Mouse (Mus musculus): ENCODE measurements at regions not wholly inside any gene's neighbourhood (a gene's known extent, or its start where the extent isn't known, plus 50 kb on each side); places are given as distances from the start of the nearest gene placed in this dataset.

DNA sequence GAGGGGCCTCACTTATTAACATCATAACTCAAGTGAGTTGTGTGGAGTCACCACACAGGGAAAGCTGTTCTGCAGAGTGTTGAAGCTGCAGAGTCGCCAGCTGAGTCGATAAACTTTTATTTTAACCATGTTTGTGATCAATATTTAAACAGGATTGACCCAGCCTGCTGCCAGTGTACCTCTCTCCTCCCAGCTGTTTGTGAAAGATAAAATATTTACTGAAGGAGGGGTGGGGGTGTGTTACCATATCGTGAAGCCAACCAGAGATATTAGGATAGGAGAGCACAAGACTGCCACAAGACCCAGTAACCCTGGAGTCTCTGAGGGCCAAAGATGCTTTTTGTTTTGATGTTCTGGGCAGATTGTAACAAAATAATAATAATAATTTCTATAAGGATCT is 309.4 kb upstream of the Plxna2 start:
- Histone ChIP-seq H3K36me3 (ENCODE audit: control insufficient read depth, insufficient read depth) (no peaks in the 10 kb centered on the region), H3K27me3 (ENCODE audit: control insufficient read depth, insufficient read depth, insufficient read length) (no peaks in the 10 kb centered on the region), H3K4me2 (ENCODE audit: low read depth) (no peak overlapping the region), H3ac (ENCODE audit: control insufficient read depth, insufficient read length) (no peak overlapping the region), H3K79me2 (ENCODE audit: control insufficient read depth, insufficient read depth) (no peaks in the 10 kb centered on the region), H3K4me3 (no peak overlapping the region)
- TF ChIP-seq E2F4 (IDR thresholded peaks at IDR 0.05; ENCODE audit: insufficient read depth) (no peak), MYOD1 (IDR thresholded peaks at IDR 0.05; ENCODE audit: control insufficient read depth in 1 of 3, insufficient read length in 2 of 3, low read depth in 2 of 3) (no peak), TCF3 (IDR thresholded peaks at IDR 0.05; ENCODE audit: insufficient read length, low read depth) (no peak), USF1 (IDR thresholded peaks at IDR 0.05; ENCODE audit: low read depth) (no peak), MYOG (IDR thresholded peaks at IDR 0.05; ENCODE audit: control insufficient read depth in 1 of 3, insufficient read depth in 1 of 3, insufficient read length in 2 of 3, low read depth in 2 of 3) (no peak), REST (IDR thresholded peaks at IDR 0.05; ENCODE audit: insufficient read depth, insufficient read length) (no peak), SRF (IDR thresholded peaks at IDR 0.05; ENCODE audit: control insufficient read depth, insufficient read length, low read depth) (no peak)

DNA sequence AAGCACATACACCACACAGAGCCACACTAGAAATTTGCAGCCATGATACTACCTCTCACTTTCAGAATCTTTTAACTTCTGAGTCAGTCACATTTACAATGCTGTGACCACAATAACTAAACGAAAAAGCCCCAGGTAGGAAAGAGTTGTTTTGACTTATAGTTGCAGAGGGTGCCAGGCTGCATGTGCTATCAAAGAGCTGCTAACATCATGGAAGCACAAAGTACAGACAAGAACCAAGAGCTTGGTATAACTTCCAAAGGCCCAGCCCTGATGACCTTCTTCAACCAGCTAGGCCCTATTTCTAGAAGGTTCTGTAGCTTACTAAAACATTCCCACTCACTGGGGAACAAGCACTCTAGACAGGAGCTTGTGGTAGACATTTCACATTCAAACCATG is 314.1 kb upstream of the Plxna2 start:
- Histone ChIP-seq H3ac (ENCODE audit: control insufficient read depth, insufficient read length) (no peak overlapping the region), H3K4me3 (no peak overlapping the region), H3K27me3 (ENCODE audit: control insufficient read depth, insufficient read depth, insufficient read length) (no peaks in the 10 kb centered on the region), H3K79me2 (ENCODE audit: control insufficient read depth, insufficient read depth) (no peaks in the 10 kb centered on the region), H3K4me2 (ENCODE audit: low read depth) (no peak overlapping the region), H3K36me3 (ENCODE audit: control insufficient read depth, insufficient read depth) (no peaks in the 10 kb centered on the region)
- TF ChIP-seq USF1 (IDR thresholded peaks at IDR 0.05; ENCODE audit: low read depth) (no peak), POLR2A (IDR thresholded peaks at IDR 0.05; ENCODE audit: insufficient read length, low read depth) (no peak), MYOD1 (IDR thresholded peaks at IDR 0.05; ENCODE audit: control insufficient read depth in 1 of 3, insufficient read length in 2 of 3, low read depth in 2 of 3) (no peak), TCF12 (IDR thresholded peaks at IDR 0.05; ENCODE audit: insufficient read depth, poor library complexity, severe bottlenecking) (no peak), CEBPB (IDR thresholded peaks at IDR 0.05; ENCODE audit: insufficient read depth, poor library complexity, severe bottlenecking) (no peak), TCF3 (IDR thresholded peaks at IDR 0.05; ENCODE audit: insufficient read length, low read depth) (no peak), MAX (IDR thresholded peaks at IDR 0.05; ENCODE audit: low read depth) (no peak), E2F4 (IDR thresholded peaks at IDR 0.05; ENCODE audit: insufficient read depth) (no peak), MYOG (IDR thresholded peaks at IDR 0.05; ENCODE audit: control insufficient read depth in 1 of 3, insufficient read depth in 1 of 3, insufficient read length in 2 of 3, low read depth in 2 of 3) (no peak), SRF (IDR thresholded peaks at IDR 0.05; ENCODE audit: control insufficient read depth, insufficient read length, low read depth) (no peak), POLR2AphosphoS2 (IDR thresholded peaks at IDR 0.05; ENCODE audit: insufficient read length, low read depth) (no peak), REST (IDR thresholded peaks at IDR 0.05; ENCODE audit: insufficient read depth, insufficient read length) (no peak)

- no peak overlapping the region for H3K4me3 ChIP-seq
- no peaks in the 10 kb centered on the region for H3K27me3 ChIP-seq (ENCODE audit: control insufficient read depth, insufficient read depth, insufficient read length)
- no peaks in the 10 kb centered on the region for H3K79me2 ChIP-seq (ENCODE audit: control insufficient read depth, insufficient read depth)
- no peak for TF ChIP-seq TCF3 (IDR thresholded peaks at IDR 0.05; ENCODE audit: insufficient read length, low read depth)
- no peak for TF ChIP-seq POLR2AphosphoS2 (IDR thresholded peaks at IDR 0.05; ENCODE audit: insufficient read length, low read depth)
- no peak for TF ChIP-seq POLR2A (IDR thresholded peaks at IDR 0.05; ENCODE audit: insufficient read length, low read depth)
- no peak for TF ChIP-seq TCF12 (IDR thresholded peaks at IDR 0.05; ENCODE audit: insufficient read depth, poor library complexity, severe bottlenecking)
- no peak for TF ChIP-seq E2F4 (IDR thresholded peaks at IDR 0.05; ENCODE audit: insufficient read depth)
- TF ChIP-seq USF1 (IDR thresholded peaks at IDR 0.05; ENCODE audit: low read depth), result no peak
- TF ChIP-seq MYOD1 (IDR thresholded peaks at IDR 0.05; ENCODE audit: control insufficient read depth in 1 of 3, insufficient read length in 2 of 3, low read depth in 2 of 3), result no peak
- no peak for TF ChIP-seq MAX (IDR thresholded peaks at IDR 0.05; ENCODE audit: low read depth)
- TF ChIP-seq SRF (IDR thresholded peaks at IDR 0.05; ENCODE audit: control insufficient read depth, insufficient read length, low read depth), result no peak
- TF ChIP-seq REST (IDR thresholded peaks at IDR 0.05; ENCODE audit: insufficient read depth, insufficient read length), result no peak
- TF ChIP-seq MYOG (IDR thresholded peaks at IDR 0.05; ENCODE audit: control insufficient read depth in 1 of 3, insufficient read depth in 1 of 3, insufficient read length in 2 of 3, low read depth in 2 of 3), result no peak
- no peak overlapping the region for H3ac ChIP-seq (ENCODE audit: control insufficient read depth, insufficient read length)
- no peaks in the 10 kb centered on the region for H3K36me3 ChIP-seq (ENCODE audit: control insufficient read depth, insufficient read depth)
- H3K4me2 ChIP-seq (ENCODE audit: low read depth), result no peak overlapping the region
These were observed 315.2 kb upstream of the Plxna2 start for GRCm38 (mm10) chr1:194302775-194303174.

GRCm38 (mm10) chr1:194281941-194282340 is 336.1 kb upstream of the Plxna2 start:
- TF ChIP-seq MYOD1 (IDR thresholded peaks at IDR 0.05; ENCODE audit: control insufficient read depth in 1 of 3, insufficient read length in 2 of 3, low read depth in 2 of 3) (no peak), REST (IDR thresholded peaks at IDR 0.05; ENCODE audit: insufficient read depth, insufficient read length) (no peak), TCF3 (IDR thresholded peaks at IDR 0.05; ENCODE audit: insufficient read length, low read depth) (no peak), MAX (IDR thresholded peaks at IDR 0.05; ENCODE audit: low read depth) (no peak), E2F4 (IDR thresholded peaks at IDR 0.05; ENCODE audit: insufficient read depth) (no peak), POLR2AphosphoS2 (IDR thresholded peaks at IDR 0.05; ENCODE audit: insufficient read length, low read depth) (no peak), USF1 (IDR thresholded peaks at IDR 0.05; ENCODE audit: low read depth) (no peak), MYOG (IDR thresholded peaks at IDR 0.05; ENCODE audit: control insufficient read depth in 1 of 3, insufficient read depth in 1 of 3, insufficient read length in 2 of 3, low read depth in 2 of 3) (no peak), SRF (IDR thresholded peaks at IDR 0.05; ENCODE audit: control insufficient read depth, insufficient read length, low read depth) (no peak), POLR2A (IDR thresholded peaks at IDR 0.05; ENCODE audit: insufficient read length, low read depth) (no peak), TCF12 (IDR thresholded peaks at IDR 0.05; ENCODE audit: insufficient read depth, poor library complexity, severe bottlenecking) (no peak), CEBPB (IDR thresholded peaks at IDR 0.05; ENCODE audit: insufficient read depth, poor library complexity, severe bottlenecking) (no peak)
- Histone ChIP-seq H3K4me2 (ENCODE audit: low read depth) (no peak overlapping the region), H3K36me3 (ENCODE audit: control insufficient read depth, insufficient read depth) (no peaks in the 10 kb centered on the region), H3K4me3 (no peak overlapping the region), H3K27me3 (ENCODE audit: control insufficient read depth, insufficient read depth, insufficient read length) (no peaks in the 10 kb centered on the region), H3ac (ENCODE audit: control insufficient read depth, insufficient read length) (no peak overlapping the region), H3K79me2 (ENCODE audit: control insufficient read depth, insufficient read depth) (no peaks in the 10 kb centered on the region)

DNA sequence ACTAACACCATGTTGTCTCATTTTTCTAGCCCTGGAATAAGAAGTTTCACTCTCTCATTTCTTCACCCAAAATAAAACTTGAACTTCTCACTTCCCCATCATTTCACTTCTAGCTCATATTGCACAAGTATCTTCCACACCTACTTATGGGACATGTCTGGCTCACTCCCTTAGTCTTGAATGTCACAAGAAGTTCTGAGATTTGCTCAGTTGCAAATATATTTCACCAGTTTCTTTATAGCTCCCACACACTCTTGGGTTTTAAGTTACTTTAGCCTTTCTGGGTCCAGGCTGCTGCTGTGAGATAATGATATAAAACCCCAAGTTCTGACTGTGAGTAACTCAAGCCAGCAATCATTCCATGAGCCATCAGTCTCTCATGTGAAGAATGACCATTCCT is 350.0 kb upstream of the Plxna2 start:
- Histone ChIP-seq H3K36me3 (ENCODE audit: control insufficient read depth, insufficient read depth) (no peaks in the 10 kb centered on the region), H3K79me2 (ENCODE audit: control insufficient read depth, insufficient read depth) (no peaks in the 10 kb centered on the region), H3K4me3 (no peak overlapping the region), H3K4me2 (ENCODE audit: low read depth) (no peak overlapping the region), H3ac (ENCODE audit: control insufficient read depth, insufficient read length) (no peak overlapping the region), H3K27me3 (ENCODE audit: control insufficient read depth, insufficient read depth, insufficient read length) (no peaks in the 10 kb centered on the region)
- TF ChIP-seq TCF3 (IDR thresholded peaks at IDR 0.05; ENCODE audit: insufficient read length, low read depth), result no peak
- no peak for TF ChIP-seq REST (IDR thresholded peaks at IDR 0.05; ENCODE audit: insufficient read depth, insufficient read length)
- TF ChIP-seq TCF12 (IDR thresholded peaks at IDR 0.05; ENCODE audit: insufficient read depth, poor library complexity, severe bottlenecking), result no peak
- no peak for TF ChIP-seq MYOD1 (IDR thresholded peaks at IDR 0.05; ENCODE audit: control insufficient read depth in 1 of 3, insufficient read length in 2 of 3, low read depth in 2 of 3)
- TF ChIP-seq USF1 (IDR thresholded peaks at IDR 0.05; ENCODE audit: low read depth), result no peak
- no peak for TF ChIP-seq SRF (IDR thresholded peaks at IDR 0.05; ENCODE audit: control insufficient read depth, insufficient read length, low read depth)
- no peak for TF ChIP-seq MYOG (IDR thresholded peaks at IDR 0.05; ENCODE audit: control insufficient read depth in 1 of 3, insufficient read depth in 1 of 3, insufficient read length in 2 of 3, low read depth in 2 of 3)
- TF ChIP-seq E2F4 (IDR thresholded peaks at IDR 0.05; ENCODE audit: insufficient read depth), result no peak
- no peak for TF ChIP-seq CEBPB (IDR thresholded peaks at IDR 0.05; ENCODE audit: insufficient read depth, poor library complexity, severe bottlenecking)
- TF ChIP-seq POLR2A (IDR thresholded peaks at IDR 0.05; ENCODE audit: insufficient read length, low read depth), result no peak
- no peak for TF ChIP-seq MAX (IDR thresholded peaks at IDR 0.05; ENCODE audit: low read depth)
- no peak for TF ChIP-seq POLR2AphosphoS2 (IDR thresholded peaks at IDR 0.05; ENCODE audit: insufficient read length, low read depth)

Measured in myocyte (in vitro differentiated cells).